Mouse (Mus musculus) hindlimb bud, embryonic 11.5 days (tissue): Measurements from ENCODE around the gene Ptf1a.

ENCODE experiments used
- DNase-seq: peaks from one replicate; pipeline ENCODE4 v3.0.0-alpha.2; 2012; ENCODE audit warnings: low read depth, low spot score; ENCODE audit errors: extremely low spot score

The Ptf1a gene

GRCm38 (mm10) chr2:19444931-19445831 is at the start of gene Ptf1a:
Gene Ptf1a (plus strand): TSS chr2:19445663.
- no peak for DNase-seq

- no peak for DNase-seq
Measured at GRCm38 (mm10) chr2:19405409-19405808, 40.1 kb upstream of the Ptf1a start.

GRCm38 (mm10) chr2:19406531-19406930 is 38.9 kb upstream of the Ptf1a start:
- no peak for DNase-seq

- DNase-seq, result no peak
Measured at GRCm38 (mm10) chr2:19414222-19414965, 31.1 kb upstream of the Ptf1a start.

- peak; percentile 91 for DNase-seq
Measured at GRCm38 (mm10) chr2:19415063-19415521, 30.4 kb upstream of the Ptf1a start.

GRCm38 (mm10) chr2:19416066-19416465 is 29.4 kb upstream of the Ptf1a start:
- no peak for DNase-seq

- no peak for DNase-seq
Measured at GRCm38 (mm10) chr2:19419686-19420345, 25.6 kb upstream of the Ptf1a start.

GRCm38 (mm10) chr2:19422226-19422625 is 23.2 kb upstream of the Ptf1a start:
- DNase-seq, result no peak

GRCm38 (mm10) chr2:19423086-19423485 is 22.4 kb upstream of the Ptf1a start:
- DNase-seq, result no peak

- DNase-seq, result peak; percentile 71
Measured at GRCm38 (mm10) chr2:19429031-19429430, 16.4 kb upstream of the Ptf1a start.

GRCm38 (mm10) chr2:19429691-19430690 is 15.5 kb upstream of the Ptf1a start:
- DNase-seq, result no peak

- DNase-seq, result no peak
Measured at GRCm38 (mm10) chr2:19430746-19431145, 14.7 kb upstream of the Ptf1a start.

- DNase-seq, result no peak
Measured at GRCm38 (mm10) chr2:19431186-19431585, 14.3 kb upstream of the Ptf1a start.

- DNase-seq, result no peak
Measured at GRCm38 (mm10) chr2:19431614-19432323, 13.7 kb upstream of the Ptf1a start.

GRCm38 (mm10) chr2:19444346-19444745 is 1.1 kb upstream of the Ptf1a start:
- DNase-seq, result no peak

GRCm38 (mm10) chr2:19445871-19446501 is 523 bp downstream of the Ptf1a start:
- no peak for DNase-seq

- DNase-seq, result no peak
Measured at GRCm38 (mm10) chr2:19446746-19447145, 1.3 kb downstream of the Ptf1a start.

GRCm38 (mm10) chr2:19448042-19448700 is 2.7 kb downstream of the Ptf1a start:
- DNase-seq, result no peak

- DNase-seq, result no peak
Measured at GRCm38 (mm10) chr2:19449308-19449707, 3.8 kb downstream of the Ptf1a start.
